Mouse (Mus musculus): ENCODE measurements around the gene Jmjd1c.
A peak's percentile ranks its signal among the peaks of the same experiment; 100 is the strongest.

Jmjd1c gene

DNA sequence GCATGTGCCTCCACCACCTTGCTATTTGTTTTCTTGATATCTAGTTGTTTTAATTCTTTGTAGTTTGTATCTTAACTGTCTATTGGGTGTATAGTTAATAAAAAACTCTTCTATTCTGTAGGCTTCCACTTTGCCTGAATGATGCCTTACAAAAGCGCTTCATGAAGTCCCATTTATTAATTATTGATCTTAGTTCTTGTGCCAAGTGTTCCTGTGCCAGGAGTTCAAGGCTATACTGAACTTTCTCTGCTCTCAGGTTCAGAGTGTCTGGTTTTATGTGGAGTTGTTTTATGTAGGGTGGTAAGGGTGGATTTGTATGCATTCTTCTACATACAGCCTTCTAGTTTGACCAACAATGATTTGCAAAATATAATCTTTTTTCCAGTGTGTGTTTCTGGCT, 99.7 kb downstream of the Jmjd1c start:
- DNase-seq, result no peak

DNA sequence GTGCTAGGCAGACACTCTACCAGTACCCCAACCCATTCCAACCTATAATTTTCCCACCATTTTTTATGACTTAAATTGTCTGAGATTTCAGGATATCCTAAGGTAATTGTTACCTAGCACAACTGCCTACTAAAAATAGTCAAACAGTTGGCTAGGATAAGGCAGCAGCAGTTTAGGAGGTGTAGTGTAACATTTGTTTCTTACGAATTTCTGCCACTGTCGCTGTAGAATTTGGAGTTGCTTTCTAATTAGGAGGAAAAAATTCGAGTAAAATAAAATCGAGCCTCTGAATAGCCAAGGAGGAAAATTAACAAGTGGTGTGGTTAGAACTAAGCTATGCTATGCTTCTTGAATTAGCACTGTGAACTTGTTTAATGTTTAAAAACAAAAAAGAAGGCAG, 101.3 kb downstream of the Jmjd1c start:
- DNase-seq, result no peak

DNA sequence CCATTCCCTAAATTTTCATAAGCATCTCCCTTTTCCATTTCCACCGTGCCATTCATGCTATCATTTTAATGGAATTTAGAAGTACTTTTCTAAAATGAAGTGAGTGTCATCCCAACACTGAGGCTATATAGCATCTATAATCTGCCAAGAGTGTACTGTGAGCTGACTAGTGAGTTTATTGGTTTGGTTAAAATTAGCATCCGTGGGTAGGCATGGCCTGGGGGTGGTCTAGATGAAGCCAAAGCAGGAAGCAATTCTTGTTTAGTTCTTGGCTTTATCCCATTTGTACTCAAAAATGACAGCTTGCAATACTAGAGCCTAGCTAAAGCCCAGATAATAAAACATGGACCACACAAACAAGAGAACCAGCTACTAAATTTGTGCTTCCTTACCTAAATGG, 101.9 kb downstream of the Jmjd1c start:
- DNase-seq, result no peak

DNA sequence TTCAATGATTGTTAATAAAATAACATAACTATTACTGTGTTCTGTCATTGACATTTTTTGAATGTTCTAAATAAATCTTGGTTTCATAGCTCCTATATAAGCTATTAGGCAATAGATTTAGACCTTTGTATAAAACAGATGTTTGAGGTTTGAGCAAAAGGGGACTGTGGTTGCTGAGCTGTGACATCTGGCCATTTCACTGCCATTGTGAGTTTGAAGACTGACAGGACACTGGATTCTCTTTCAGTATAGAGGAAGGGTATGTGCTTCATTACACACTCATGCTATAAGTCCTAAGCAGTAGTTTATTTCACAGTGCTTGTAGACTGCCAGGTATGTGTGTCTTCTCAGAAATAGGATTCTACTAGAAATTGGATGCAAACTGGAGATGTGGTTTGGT, 105.8 kb downstream of the Jmjd1c start:
- no peak for DNase-seq

DNA sequence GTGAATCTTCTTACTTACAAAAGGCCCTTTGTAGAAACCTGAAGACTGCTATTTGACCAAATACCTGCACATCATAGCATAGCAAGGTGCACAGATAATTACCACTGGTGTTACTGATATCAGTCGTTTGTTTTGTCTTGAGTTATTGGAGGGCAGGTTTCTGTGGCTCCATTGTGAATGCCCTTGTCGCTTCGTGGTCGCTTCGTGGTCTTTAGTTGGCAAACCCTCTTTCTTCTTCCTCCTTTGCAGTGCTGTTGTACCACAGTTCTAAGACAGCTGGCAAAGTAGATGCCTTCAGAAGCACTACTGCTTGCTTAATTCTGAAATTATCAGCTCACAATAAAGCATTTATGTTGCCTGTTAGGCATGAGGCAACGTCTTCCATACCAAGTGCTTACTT, 106.5 kb downstream of the Jmjd1c start:
- DNase-seq, result no peak

DNA sequence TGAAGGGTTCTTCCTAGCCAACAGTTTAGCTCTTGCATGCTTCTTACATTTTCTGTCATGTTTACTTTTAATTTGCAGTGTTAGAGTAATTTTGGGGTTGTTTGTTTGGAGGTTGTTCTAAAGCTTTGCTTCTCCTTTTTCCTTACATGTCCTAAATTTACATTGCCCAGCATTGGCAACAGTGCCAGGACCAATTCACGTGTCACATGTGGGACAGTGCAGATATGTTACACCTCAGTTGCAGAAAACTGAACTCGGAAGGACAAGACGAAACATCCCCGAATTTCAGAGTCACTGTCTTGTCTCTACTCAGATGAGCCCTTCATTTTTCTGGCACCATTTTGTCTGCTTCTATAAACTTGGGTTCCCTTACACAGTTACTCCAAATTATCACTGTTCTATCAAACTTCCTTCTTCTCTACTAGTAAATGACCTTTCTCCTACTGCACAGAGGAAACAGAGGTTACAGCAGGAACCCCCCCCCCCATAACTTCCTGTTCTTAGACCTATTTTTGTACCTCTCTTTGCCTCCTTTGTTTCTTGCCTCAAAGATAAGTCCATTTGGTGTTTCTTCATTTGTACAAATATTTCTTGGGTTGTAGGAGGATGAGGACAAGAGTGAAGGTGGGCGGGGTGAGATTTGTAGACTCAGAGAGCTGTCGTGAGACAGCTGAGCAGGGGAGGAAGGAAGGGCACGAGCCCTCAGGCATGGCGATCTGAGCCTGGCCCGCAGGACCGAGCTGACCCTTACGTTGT, 108.9 kb downstream of the Jmjd1c start:
- no peak for DNase-seq

DNA sequence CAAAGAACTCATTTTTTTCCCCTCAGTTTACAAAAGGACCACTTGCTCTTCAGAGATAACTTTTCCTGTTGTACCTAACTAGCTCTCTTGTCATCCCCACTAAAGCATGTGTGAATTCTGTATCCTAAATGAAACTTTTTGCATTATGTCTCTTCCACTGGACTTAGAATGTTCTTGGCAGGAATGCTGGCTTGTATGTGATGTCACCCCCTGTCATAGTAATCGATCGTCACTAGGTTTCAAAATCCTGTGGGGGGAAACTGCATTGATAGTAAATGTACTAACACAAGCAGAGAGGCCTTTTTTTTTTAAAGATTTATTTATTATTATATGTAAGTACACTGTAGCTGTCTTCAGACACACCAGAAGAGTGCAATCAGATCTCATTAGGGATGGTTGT, 112.0 kb downstream of the Jmjd1c start:
- no peak for DNase-seq

DNA sequence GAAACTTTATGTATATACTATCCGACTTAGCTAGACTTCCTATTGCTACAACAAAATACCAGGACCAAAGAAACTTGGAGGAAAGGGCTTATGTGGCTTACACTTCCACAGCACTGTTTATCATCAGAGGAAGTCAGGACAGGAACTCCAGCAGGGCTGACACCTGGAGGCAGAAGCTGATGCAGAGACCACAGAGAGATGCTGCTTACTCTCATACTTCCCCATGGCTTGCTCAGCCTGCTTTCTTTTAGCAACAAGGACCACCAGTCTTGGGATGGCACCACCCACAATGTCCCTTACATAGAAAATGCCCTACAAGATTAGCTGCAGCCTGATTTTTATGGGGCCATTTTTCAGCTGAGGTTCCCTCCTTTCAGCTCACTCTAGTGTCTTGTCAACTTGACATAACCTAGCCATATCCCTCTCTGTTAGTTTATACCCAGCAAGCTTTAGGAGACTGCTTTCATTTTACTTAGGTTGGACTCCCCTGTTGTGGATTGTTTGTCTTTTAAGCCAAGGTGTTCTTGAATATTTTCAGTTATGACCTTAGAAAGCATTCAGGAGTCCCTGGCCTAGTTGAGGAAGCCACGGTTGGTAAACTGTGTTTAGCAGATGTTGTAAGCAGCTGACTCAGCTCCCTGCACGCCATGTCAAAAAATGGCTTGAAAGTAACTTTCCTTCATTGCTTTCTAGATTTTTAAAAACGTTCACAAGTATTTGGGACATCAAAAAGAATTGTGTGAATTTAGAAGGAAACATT, 114.2 kb downstream of the Jmjd1c start:
- DNase-seq, result no peak

DNA sequence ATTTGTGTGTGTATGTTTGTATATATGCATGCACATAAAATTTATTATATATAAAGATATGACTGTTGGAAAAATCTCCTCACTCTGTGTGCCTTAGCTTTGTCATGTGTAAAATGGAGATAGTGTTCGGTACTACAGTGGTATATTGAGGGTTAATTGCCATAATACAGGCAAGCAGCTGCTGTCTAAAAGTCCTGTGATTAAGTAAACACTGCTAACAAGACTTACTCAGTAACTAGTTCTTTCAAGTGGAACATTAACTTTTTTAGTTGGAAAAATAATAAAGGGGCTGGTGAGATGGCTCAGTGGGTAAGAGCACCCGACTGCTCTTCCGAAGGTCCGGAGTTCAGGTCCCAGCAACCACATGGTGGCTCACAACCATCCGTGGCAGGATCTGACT, 116.1 kb downstream of the Jmjd1c start:
- no peak for DNase-seq

DNA sequence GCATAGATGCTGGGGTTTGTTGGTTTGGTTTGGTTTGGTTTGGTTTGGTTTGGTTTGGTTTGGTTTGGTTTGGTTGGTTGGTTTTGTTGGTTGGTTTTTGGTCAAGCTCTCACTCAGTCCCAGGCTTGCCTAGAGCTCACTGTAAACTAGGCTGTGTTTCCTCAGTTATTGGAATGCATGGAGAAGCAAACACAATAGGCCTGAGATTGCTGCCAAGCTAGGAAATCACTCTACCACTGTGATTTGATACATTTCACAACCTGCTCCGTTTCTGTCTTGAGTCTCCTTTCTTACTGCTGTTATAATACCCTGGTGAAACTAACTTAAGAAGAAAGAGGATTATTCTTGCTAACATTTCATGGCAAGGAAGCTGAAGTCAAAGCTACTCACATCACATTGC, 117.8 kb downstream of the Jmjd1c start:
- DNase-seq, result no peak

DNA sequence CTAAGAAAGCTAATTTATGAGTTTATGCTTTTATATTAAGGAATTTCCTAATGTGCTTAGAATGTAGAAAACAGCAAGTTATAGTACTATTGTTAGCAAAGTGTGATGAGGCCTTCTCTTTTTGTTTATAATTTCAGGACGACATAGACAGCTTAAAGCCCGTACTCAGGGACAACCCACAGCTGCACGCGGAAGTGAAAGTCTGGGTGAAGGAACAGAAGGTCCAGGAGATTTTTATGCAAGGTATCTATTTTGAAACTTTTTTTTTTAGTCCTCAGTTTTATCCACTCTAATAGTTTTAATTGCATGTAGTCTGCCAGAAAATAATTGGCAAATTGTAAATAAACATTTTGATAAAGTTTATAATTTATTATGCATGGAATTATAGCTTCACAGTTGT, 119.2 kb downstream of the Jmjd1c start:
- no peak for DNase-seq

DNA sequence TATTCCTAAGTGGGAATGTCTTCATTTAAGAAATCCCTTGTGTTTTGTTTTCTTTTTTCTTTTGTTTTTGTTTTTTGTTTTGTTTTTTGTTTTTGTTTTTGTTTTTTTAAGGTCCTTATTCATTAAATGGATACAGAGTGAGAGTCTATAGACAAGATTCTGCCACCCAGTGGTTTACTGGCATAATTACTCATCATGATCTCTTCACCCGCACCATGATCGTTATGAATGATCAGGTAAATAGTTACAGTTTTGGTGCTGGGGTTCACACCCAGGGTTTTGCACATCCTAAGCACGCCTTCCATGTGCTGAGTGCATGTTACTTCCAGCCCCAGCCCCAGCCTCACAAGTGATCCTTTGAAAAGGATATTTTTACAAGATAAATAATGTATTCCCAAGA, 120.9 kb downstream of the Jmjd1c start:
- no peak for DNase-seq

DNA sequence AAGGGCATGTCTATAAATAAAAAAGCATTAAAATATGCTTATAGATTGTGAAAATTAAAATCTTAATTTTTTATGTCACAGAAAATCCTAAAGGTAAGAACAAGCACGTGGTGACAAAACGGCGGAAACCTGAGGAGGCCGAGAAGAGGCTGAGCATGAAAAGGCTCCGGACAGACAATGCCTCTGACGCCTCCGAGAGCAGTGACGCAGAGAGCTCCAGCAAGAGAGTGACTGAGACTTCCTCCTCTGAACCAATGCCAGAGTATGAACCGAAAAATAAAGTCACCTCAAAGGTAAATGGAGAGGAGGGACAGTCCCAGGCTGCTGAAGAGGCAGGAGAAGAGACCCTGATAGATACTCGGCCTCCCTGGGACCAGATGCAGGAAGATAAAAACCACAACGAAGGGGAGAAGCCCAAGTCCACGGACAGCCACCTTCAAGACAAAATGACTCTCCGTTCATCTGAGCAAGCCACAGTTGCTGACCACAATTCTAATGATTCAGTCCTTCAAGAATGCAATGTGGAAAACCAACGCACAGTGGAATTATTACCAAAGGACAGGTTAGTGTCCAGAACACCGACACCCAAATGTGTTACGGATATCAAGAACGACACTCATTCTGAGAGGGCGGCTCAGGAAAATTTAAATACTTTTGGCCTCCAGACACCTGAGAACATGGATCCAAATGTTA, 123.1 kb downstream of the Jmjd1c start:
- DNase-seq, result no peak

DNA sequence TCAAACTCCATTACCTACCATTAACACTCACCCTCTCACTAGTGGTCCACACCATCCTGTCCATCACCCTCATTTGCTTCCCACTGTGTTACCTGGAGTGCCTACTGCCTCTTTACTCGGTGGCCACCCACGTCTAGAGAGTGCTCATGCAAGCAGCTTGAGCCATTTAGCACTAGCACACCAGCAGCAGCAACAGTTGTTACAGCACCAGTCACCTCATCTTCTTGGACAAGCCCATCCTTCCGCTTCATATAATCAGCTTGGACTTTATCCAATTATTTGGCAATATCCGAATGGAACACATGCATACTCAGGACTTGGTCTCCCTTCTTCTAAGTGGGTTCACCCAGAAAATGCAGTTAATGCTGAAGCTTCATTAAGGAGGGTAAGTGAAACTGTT, 124.3 kb downstream of the Jmjd1c start:
- no peak for DNase-seq

DNA sequence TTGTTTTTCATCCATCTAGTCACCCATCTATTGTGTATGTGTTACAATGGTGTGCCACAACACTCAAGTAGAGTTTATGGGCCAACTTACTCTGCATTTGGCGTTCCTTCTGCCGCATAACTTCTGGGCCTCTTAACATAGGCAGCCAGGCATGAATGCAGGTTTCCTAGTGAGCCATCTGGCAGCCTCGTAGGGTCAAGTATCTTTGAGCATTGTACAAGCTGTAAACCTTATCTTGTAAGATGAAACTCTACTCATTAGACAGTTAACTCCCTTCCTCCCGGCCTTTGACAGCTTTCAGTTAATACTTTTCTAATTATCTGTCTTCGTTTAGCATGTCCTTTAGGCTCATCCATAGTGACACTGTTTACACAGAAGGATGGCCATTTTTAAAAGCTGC, 125.4 kb downstream of the Jmjd1c start:
- DNase-seq, result no peak

DNA sequence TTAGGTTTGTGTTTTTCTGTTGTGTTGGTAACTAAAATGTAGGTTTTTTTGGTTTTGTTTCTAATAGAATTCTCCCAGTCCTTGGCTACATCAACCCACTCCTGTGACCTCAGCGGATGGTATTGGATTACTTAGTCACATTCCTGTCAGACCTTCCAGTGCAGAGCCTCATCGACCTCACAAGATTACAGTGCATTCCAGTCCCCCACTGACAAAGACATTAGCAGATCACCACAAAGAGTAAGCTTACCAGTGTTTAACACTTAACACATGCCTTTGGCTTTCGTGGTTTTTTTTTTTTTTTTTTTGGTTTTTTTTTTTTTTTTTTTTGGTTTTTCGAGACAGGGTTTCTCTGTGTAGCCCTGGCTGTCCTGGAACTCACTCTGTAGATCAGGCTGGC, 128.0 kb downstream of the Jmjd1c start:
- no peak for DNase-seq

DNA sequence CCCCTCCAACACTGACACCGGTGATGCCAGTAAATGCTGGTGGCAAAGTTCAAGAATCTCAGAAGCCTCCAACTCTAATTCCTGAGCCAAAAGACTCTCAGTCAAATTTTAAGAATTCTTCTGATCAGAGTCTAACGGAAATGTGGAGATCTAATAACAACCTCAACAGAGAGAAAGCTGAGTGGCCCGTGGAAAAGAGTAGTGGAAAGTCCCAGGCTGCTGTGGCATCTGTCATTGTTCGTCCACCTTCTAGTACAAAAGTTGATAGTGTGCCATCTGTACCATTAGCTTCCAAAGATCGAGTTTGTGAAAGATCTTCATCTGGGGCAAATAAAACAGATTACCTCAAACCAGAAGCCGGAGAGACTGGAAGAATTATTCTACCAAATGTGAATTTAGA, 129.6 kb downstream of the Jmjd1c start:
- no peak for DNase-seq

DNA sequence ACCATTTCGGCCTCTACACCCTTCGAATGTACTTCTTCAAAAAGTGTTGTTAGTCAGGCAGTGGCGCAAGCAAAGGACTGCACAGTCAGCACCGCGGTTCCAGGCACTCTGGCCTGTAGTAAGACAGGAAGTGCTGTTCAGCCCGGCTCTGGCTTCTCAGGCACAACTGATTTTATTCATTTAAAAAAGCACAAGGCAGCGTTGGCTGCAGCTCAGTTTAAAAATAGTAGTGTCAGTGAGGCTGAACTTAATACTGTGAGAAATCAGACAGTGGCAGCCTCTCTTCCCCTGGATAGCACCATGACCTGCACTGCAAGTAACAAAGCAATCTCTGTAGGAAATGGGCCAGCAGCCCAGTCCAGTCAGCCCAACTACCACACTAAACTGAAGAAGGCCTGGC, 130.2 kb downstream of the Jmjd1c start:
- peak; percentile 46 for DNase-seq

DNA sequence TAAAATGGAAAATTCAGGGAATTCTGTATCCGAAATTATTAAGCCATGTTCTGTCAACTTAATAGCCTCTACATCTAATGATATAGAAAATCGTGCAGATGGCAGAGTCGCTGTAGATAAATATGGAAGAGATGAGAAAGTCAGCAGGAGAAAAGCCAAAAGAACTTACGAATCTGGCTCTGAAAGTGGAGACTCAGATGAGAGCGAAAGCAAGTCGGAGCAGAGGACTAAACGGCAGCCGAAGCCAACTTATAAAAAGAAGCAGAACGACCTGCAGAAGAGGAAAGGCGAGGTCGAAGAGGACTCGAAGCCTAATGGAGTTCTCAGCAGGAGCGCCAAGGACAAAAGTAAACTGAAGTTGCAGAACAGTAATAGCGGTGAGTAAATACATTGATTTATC, 130.6 kb downstream of the Jmjd1c start:
- DNase-seq, result no peak

DNA sequence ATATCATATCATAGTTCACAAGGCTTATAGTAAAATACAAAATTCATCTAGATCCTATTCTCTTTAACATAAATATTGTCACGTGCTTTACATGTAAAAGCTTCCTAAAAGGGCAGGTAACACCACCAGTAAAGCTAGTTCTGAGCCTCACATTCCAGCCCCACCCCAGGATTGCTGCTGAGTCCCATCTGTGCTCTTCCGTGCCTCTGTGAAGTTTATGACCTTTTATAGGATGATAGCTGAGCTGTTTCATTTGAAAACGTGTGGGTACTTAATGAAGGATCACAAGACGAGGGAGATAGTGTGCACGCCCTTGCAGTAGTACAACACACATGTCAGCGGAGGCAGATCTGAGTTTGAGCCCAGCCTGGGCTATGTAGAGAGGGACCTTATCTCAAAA, 134.5 kb downstream of the Jmjd1c start:
- no peak for DNase-seq

DNA sequence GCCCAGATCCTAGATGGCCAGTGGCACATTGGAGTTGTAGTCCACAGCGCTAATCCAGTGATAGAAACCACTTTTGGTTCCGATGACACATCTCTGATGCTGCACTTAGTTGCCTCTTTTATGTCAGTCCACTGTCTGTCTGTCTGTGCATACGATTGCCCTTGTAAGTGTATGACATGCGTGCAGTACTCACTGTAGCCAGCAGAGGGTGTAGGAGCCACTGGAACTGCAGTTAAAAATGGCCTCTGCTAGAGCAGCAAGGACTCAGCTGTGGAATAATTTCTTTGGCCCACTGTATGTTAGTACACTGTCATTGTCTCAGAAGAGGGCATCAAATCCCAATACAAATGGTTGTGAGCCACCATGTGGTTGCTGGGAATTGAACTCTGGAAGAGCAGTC, 151.2 kb downstream of the Jmjd1c start:
- DNase-seq, result no peak

DNA sequence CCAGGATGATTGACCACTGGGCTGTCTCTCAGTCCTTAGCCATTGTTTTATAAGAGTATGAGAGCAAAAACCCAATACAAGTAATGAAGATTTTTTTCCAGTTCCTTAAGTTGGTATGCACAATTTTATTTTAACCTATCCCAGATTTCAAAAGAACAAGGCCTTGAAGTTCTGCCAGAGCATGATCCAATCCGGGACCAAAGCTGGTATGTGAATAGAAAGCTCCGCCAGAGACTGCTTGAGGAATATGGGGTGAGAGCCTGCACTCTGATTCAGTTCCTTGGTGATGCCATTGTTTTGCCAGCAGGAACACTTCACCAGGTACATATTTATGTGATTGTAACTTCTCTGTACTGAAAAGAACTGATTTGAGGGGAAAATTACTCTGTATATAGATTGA, 153.6 kb downstream of the Jmjd1c start:
- DNase-seq, result peak; percentile 60

DNA sequence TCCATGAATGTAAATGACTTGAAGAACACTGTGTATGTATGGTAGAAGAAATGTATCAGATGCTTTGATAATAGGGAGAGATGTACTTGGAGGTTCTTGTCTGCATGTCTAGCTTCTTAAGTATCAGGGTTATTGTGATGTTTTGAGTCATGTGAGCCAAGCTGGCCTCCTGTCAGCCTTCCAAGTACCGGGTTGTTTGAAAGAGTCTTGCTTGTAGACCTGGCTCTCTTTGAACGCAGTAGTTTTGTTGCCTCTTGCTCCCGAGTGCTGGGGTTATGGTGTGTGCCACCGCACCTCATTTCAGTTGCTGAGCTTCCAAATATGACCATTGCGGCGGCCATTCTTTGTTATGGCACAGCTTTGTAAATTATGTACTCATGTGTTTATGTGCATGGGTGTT, 154.9 kb downstream of the Jmjd1c start:
- DNase-seq, result no peak

DNA sequence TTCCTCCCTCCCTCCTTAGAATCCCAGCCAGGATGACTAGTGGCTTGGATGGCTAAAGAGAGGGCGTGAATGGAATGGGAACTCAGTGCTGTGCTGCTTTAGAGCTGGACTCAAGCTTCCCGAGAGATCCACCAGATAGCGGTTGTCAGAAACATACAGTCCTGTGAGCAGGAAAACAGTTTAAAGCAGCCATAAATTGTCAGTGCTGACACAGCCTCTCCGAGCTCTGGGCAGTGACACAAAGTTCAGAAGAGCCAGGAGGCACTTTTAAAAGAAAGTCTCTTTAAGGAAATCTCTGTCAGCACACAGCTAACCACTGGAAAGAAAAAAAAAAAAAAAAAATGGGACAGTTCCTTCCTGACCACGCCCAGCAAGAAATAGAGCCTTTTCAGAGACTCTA, 156.4 kb downstream of the Jmjd1c start:
- no peak for DNase-seq
